Mouse (Mus musculus) embryo, embryonic 10.5 days (tissue): ENCODE measurements around the gene Spats1.

Experiments used
- DNase-seq: peaks from one replicate; pipeline ENCODE4 v3.0.0-alpha.2; 2015; ENCODE audit warnings: low spot score

Gene Spats1

DNA sequence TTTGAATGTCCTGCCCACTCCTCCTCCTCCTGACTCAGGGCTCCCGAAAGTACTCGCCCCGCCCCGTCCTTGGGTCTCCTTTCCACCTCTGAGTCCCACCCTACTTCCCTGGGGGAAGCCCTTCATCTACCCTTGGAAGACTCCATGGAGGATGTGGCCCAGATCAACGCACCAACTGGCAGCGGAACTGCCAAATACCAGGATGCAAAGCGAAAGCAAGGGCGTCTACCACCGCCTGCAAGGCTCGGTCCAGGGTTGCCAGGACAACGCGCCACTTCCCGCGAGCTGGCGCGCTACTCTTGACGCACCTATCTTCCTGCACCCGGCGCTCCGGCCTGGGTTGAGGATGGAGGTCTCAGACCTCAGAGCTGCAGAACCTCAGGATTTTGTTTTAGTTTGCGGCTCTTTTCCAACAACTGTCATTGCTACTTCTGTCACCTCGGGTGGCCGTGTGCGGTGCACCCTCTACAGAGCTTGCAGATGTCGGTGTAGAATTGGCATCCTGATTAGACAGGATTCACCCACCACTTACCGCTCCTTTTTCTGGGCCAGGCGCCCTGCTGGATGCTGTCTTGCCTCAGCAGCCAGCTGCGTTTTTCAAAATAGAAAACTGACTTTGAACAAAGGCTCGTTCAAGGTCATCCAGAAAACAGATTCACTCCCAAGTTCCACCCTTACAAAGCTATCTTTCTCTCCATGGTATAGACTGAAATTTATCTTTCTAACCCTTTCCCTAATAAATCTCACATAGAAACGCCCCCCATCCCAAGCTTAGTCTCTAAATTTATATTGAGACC, at the start of gene Spats1:
Gene Spats1, minus strand, starts transcription at position 747 of the 797 bp plus-strand sequence.
- peak; percentile 71 for DNase-seq

DNA sequence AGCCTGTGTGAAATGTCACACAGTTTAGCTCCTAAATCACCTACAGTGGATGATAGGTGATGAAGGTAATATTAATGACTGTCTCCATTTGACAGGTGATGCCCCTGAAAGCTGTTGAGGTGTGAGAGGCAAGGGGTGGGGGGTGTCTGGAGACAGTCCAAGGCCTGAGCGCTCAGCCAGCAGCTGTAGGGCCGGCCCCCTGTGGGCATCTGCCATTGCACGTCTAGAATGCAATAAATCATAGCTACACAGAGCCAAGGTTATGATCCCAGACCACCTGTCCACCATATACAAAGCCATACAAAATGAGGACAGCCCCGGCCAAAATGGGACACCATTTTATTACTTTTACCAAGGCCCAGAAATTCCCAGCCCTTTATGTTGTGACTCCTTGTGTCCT, 49.7 kb upstream of the Spats1 start:
- DNase-seq = no peak

DNA sequence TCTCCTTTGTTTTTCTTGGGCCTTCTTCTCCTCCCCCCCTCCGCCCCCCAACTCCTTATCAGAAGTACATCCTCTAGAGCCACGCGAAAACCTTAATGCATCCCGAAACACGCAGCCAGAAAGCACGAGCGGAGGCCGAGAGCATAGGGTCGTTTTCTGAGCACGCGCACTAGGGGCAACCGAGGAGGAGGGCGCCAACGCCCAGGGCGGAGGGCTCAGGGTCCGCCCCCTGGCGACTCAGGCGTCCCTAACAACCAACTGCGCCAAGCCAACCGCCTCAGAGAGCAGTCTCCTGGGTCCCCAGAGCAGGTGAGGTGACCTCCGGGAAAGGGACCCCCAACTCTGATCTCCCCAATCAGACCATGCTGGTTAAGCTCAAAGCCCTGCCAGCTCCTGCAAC, 48.0 kb upstream of the Spats1 start, which contains the start of gene Tcte1:
Gene Tcte1, plus strand, starts transcription at position 172 of the 400 bp plus-strand sequence.
- peak; percentile 84 for DNase-seq

DNA sequence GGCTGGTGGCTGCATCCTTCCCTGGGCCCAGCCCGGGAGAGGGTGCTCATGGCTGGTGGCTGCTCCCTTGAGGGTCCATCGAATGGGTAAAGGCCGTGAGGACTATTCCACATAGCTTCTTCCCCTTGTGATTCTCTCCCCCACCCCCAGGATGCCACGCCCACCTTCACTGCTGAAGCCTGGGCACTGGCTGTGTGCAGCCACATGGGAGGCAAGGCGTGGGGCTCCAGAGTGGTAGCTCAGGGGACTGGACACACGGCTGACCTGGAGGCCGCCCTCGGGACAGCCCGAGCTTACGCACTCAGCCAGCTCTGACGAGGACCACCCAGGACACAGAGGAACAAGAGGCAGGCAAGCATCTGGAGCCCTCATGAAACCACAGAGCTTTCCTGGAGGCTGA, 44.9 kb upstream of the Spats1 start:
- DNase-seq = no peak

DNA sequence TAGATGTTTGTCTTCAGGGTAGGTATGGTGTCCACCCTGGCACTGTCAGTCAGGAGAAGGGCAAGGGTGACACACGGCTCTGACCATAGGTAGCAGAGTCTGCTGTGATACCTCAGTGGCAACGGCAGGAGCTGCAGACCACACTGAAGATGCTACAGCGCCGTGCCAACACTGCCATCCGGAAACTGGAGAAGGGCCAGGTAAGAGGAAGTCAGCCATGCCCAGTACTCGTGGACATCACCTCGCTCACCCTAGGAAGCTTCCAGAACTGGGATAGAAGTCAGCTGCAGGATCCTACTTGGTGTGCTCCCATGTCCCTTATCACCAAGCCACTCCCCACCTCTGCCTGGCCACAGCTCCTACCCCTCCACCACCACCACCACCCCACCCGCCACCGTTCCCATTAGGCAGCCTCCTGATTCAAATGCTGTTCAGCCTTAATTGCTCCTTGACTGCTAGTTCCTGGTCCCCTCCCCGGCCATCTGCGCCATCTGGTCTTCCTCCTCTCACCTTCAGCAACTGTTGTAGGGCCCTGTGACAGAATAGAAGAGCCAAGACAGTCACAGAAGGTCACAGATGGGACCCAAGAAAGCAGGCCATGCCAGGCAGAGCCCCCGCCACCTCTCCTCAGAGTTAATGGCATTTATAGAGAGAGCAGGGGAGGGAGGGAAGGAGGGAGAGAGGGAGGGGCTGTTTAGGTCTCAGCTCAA, 43.7 kb upstream of the Spats1 start:
- no peak for DNase-seq

DNA sequence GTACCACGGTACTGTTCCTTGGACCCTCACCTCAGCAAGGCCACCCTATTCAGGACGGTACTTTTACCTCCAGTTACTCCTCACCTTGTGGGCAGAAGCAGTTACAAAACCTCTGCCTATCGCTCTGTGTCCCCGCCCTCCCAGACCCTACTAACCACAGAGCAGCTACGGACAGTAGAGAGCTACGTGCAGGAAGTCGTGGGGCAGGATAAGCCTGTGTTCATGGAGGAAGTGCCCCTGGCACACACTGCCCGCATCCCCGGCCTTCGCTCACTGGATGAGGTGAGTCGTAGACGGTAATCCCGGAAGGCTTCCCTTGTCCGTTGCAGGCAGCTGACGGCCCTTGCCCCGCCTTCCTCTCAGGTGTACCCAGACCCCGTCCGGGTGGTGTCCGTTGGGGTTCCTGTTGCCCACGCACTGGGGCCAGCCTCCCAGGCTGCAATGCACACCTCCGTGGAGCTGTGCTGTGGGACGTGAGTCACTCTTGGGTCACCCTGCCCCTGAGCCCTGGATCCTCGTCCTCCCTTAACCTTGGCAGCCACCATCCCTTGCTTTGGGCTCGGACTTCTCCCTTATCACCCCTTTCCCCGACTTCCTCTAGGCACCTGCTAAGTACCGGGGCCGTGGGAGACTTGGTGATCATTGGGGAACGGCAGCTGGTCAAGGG, 42.5 kb upstream of the Spats1 start:
- no peak for DNase-seq

DNA sequence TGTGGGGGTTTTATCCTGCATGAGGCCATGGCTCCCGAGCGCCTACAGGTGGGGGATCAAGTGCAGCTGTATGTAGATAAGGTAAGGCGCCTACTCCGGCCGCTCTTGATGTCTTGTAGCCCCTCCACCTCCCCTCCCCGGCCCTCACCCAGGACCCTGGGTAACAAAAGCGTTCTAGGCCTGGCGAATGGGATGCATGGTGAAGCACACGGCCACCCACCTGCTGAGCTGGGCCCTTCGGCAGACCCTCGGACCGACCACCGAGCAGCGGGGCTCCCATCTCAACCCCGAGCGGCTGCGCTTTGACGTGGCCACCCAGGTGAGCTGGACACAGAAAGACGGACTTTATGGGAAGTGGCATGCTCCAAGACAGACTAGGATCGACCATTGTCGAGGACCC, 41.9 kb upstream of the Spats1 start:
- DNase-seq = no peak

DNA sequence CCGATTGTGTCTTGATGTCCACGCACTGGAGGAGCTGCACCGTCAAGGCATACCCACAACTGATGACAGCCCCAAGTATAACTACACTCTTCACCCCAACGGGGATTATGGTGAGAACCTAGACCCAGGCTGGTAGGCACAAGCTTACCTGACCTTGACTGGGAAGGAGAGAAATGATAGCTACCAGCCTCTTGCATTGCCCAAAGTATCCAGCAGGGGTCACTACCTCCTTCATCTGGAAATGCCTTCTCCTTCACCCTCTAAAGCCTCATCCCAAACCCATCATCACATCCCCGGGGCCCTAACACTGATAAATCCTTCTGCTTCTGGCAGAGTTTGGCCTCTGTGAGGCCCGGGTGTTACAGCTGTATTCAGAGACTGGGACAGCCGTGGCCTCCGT, 41.3 kb upstream of the Spats1 start:
- DNase-seq = peak; percentile 88

DNA sequence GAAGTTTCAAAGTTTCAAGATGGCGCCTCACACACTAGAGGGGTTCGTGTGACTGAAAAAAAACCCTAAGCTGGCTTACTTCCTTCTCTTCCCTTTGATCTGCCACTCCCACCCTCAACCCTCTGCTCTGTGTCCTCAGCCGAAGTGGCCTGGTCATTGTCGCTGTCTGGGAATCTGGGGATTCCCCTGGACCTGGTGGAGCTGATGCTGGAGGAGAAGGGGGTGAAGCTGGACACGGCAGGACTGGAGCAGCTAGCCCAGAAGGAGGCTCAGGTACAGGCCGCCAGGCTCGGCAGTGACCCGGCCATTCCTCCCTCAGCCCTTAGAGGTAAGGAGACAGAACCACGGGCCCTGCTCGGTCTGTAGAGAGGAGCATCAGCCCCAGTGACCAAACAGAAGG, 40.6 kb upstream of the Spats1 start:
- DNase-seq = no peak

DNA sequence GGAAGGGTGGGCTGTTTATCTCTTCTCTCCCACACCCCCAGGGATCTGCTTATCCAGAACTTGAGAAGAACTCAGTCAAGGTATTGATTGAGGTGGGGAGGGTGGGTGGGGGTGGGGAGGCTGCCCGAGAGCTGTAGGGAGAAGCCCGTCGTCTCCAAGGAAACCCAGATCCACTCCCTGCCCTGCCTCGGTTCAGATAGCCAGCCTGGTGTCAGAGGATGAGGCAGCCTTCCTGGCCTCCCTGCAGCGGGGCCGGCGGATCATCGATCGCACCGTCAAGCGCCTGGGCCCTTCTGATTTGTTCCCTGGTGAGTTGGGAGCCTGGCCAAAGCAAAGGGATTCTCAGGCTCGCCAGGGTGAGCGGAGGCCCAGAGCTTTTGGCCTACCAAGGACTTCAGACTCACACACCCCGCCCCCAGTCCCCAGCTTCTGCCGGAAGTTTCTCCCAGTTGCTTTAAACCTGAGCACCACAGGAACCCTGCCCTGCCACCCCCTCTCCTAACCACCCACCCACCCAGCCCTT, 40.0 kb upstream of the Spats1 start:
- DNase-seq = no peak

DNA sequence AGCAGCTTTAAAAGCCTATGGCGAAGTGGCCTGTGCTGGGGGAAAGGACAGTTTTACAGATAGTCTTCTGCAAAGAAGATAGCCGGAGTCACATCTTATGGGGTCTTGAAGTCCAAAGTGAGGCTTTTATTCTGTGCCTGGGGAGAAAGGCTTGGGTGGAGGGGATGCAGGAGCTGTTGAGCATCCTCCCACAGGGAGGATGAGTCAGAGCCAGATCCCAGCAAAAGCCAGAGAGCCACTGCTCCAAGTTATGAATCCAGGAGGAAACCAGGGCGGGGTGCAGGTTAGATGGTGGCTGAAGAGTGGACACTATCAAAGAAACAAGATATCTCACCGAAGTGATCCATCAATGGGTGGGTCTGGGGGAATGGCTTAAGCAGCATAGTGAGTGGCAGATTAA, 36.5 kb upstream of the Spats1 start:
- DNase-seq = no peak

DNA sequence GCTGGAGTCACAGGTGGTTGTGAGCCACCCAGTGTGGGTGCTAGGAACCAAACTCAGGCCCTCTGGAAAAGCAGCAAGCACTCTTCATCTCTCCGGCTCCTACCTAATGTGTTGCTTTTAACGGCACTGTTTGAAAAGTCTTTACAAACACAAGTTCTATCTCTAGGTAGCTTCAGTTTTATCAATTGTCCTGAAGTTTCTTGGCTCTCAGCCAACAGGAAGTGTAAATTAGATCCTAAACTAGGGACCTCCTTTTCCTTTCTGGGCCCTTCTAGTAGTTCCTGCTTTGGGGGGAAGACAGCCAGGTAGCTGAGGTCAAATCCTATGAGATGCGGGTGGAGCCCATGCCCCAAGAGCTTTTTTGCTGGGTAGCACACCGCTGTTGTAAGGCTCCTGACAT, 35.7 kb upstream of the Spats1 start:
- DNase-seq = no peak

DNA sequence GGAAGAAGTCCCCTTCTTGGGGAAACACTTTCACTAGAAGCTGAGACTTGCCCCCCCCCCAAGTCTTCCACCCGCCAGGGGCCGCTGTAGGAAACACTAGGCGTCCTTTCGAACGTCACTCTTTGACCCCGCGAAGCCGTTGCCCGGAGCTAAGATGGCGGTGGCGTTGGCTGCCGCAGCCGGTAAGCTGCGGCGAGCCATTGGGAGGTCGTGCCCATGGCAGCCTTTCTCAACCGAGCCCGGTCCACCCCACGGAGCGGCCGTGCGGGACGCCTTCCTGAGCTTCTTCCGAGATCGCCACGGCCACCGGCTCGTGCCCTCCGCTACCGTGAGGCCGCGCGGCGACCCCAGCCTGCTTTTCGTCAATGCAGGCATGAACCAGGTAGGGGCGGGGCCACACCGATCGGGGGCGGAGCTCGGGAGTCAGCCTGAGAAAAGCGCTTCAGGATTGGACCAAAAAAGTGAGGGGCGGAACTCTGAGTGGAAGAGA, 31.5 kb upstream of the Spats1 start, which contains the start of gene Aars2:
Gene Aars2, plus strand, starts transcription at position 142 of the 490 bp plus-strand sequence.
- DNase-seq = peak; percentile 96

DNA sequence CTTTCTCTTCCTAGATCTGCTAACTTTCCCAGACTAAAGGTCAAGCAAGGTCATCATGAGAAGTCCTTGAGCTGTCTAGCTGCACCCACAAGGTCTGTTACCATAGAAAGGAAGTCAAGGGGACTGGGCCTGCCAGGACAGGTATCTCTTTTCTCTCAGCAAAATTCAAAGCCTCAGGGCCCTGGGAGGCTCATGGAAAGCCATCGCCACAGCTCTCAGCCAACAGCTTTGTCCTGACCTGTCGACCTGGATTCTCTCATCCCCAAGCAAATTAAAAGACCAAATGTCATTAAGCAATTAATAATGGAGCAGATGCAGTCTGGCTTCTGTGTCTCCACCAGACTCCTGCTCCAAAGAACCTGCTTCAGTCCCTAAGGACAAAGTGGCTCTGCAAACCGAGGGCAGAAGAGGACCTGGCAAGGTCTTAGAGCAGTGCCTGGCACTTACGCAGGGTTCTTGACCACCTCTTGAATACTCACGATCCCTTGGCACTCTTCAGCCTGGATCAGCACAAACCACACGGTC, 30.8 kb upstream of the Spats1 start:
- no peak for DNase-seq

DNA sequence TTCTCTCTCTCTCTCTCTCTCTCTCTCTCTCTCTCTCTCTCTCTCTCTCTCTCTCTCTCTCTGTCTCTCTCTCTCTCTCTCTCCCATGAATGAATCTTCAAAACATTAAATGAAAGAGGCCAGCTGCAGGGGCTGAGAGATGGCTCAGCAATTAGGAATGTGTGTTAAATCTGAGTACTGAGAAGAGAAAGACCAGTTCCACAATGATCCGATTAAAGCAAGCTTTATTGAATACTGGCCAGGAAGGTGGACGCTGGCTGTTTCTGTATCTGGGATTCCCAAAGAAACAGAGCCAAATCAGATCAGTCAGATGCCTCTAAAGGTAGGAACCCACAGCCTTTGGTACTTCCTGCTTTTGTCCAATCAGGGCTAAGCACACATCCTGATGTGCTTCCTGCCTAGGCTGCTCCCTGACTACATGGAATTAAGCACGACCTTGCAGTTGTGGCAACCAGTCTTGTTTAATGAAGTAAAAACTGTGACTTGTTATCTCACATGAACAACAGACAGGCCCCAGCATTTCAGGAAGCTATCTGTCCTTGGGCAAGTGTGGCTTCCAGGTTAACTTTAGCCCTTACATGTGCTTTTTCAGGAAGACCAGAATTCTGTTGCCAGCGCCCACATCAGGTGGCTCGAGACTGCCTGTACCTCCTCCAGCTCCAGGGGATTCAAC, 28.2 kb upstream of the Spats1 start:
- DNase-seq = no peak

DNA sequence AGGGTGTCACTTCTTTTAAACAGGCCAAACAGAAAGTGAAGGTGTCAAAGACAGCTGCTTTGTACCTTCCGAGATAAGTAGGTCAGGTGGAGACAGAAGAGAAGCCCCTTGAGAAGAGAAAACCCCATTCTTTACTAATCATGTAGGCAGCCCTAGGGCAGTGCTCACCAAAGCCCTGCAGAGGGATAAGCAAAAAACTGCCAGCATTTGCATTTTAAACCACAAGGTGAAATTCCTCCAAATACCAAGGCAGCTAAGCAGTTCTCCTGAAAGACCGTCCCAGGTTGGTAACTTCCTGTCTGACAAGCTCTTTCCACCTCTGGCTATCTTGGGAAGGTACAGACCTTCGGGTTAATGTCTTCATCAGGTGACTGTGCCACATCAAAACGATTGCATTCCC, 27.1 kb upstream of the Spats1 start:
- no peak for DNase-seq

DNA sequence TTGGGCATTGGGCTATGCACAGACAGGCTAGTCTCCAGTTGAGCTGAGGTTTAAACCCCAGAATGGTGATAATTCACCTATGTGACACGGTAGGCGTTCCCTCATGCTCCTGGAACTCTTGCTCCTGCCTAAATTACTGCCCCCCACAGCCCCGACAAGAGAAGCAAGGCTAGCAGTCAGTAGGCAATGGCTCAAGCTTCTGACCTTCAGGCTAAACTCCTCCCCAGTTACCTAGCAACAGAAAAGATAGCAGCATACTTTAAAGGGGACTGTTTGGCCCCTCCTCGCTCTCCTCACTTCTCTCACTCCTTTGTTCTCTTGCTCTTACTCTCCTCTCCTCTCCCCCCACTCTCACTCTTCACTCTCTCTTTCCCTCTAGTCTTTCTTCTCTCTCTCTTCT, 25.8 kb upstream of the Spats1 start:
- no peak for DNase-seq

DNA sequence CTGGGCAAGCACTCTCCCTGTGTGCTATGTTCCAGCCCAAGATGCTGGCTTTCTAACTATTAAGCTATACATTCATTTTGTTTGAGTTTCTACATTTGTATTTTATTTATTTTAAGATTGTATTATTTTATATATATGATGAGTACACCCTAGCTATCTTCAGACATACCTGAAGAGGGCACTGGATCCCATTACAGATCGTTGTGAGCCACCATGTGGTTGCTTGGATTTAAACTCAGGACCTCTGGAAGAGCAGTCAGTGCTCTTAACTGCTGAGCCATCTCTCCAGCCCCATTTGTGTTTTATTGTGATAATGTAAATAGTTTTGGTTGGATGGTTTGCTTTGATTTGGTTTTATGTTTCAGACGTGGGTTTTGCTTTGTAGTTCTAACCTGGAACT, 24.3 kb upstream of the Spats1 start:
- no peak for DNase-seq

DNA sequence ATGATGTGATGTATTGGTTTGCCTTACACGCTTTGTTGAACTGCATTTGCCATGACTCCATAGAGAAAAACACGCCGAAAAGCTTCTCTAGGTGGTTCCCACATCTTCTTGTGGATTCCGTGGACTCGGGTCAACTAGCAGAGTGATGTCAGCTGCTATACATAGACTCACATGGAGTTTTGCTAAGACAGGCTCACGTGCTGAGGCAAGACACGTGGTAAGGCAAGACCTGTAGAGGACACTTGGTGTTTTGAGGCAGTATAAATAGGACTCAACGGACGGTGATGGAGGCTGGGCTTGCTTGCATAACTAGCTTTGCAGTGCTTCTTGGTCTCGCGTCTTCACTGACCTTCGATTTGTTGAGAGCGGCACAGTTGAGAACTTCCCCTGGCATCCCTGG, 23.2 kb upstream of the Spats1 start:
- DNase-seq = no peak

DNA sequence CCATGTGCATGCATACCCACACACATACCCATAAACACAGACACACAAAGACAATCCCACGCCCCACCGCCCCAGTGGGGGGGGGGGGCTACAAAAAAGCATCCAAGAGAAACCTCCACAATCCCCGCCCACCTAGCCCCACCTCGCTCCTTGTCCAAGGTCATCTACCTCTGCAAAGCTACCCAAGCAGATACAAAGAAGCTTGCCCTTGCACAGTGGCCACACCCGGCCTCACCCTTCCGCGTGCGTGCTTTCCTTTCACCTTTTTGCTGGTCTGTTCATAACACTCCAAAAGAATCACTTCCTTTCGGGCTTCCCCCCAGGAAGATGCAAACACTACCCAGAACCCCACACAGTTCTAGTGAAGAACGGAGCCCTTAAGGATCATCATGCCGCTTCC, 20.2 kb upstream of the Spats1 start:
- DNase-seq = no peak

DNA sequence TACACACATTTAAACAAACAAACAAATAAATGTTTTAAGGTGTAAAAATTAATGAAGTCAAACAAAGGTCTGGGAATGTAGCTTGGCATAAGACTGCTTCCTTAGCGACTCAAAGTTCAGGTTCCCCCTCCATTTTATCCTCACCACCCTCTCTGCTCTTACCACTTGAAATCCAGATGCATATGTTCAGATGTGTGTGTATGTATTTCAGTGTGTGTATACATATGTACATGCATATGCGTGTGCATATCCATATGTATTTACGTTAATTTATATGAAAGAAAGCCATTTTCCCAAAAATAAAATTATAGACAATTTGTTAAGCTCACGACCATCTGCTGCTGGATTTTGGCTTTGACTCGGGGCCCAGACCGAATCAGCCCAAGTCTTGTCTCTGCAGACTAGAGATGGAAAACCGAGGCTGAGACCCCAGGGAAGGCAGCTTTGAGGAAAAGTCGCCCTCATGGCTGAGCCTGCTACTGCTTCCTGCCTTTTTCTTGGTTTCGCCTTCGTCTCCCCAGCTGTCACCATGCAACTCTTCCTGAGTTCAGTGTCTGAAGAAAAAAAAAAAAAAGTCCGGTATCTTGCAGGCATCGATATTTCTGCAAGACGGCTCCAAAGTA, 15.4 kb upstream of the Spats1 start:
- no peak for DNase-seq
